Mouse (Mus musculus) lung, postnatal 4 days (tissue): ENCODE measurements around the gene 4933425L06Rik.
A peak's percentile ranks its signal among the peaks of the same experiment; 100 is the strongest.

Experiments used
- DNase-seq, 2 experiments: peaks; one replicate each; pipeline ENCODE4 v3.0.0; 2021

4933425L06Rik gene

GRCm38 (mm10) chr13:105139881-105140280 lies 58.0 kb downstream of the 4933425L06Rik start:
- no peak for DNase-seq

- DNase-seq = no peak
These were observed 64.9 kb downstream of the 4933425L06Rik start for GRCm38 (mm10) chr13:105146827-105147226.

GRCm38 (mm10) chr13:105147795-105148418 lies 66.0 kb downstream of the 4933425L06Rik start:
- DNase-seq = no peak

GRCm38 (mm10) chr13:105150006-105150405 lies 68.1 kb downstream of the 4933425L06Rik start:
- no peak for DNase-seq

GRCm38 (mm10) chr13:105153955-105154354 lies 72.0 kb downstream of the 4933425L06Rik start:
- peak in 1 of 2 experiments; percentile 9 for DNase-seq

GRCm38 (mm10) chr13:105165441-105165840 lies 83.5 kb downstream of the 4933425L06Rik start:
- no peak for DNase-seq
